Mouse (Mus musculus): ENCODE data around the gene Slc25a47.

DNA sequence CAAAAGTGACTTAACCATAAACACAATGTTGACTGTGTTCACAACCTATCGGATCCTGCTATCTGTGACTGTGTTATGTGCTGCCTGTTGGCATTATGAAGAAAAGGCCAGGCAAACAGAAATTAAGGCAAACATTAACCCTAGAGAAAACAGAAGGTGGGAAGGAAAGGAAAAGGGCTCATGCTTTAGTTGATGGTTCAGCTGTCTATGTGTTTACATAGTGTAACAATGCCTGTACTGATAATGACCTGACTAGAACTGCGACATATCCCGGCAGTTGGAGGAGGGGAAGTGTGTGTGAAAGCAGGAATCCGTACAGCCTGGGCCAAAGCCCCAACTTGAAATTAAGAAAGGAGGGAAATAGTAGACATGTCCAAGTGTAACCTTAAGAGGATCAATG lies 51.2 kb downstream of the Slc25a47 start:
- TF ChIP-seq POLR2A (IDR thresholded peaks at IDR 0.05; ENCODE audit: control insufficient read depth, extremely low read depth, insufficient read depth, low read length, poor library complexity): no peak
- TF ChIP-seq CTCF (IDR thresholded peaks at IDR 0.05; ENCODE audit: borderline replicate concordance, control insufficient read depth, extremely low read depth, insufficient read depth, low read length, poor library complexity): no peak

Data from thymus, adult 2 months (tissue).